Mouse (Mus musculus) olfactory bulb, adult 2 months (tissue): ENCODE measurements around the gene Klhl3.

Source experiments
- CTCF ChIP-seq: fragments of 200-500 bp; IDR thresholded peaks from 2 replicates; pipeline ENCODE4 v1.5.1; 2012; ENCODE audit warnings: low read depth, mild to moderate bottlenecking, low read length, moderate library complexity; ENCODE audit not compliant: insufficient read depth
- POLR2A ChIP-seq: fragments of 200-500 bp; IDR thresholded peaks from 2 replicates; pipeline ENCODE4 v1.6.1; 2012; ENCODE audit warnings: mild to moderate bottlenecking, low read depth, low read length, moderate library complexity; ENCODE audit not compliant: insufficient read depth

DNA sequence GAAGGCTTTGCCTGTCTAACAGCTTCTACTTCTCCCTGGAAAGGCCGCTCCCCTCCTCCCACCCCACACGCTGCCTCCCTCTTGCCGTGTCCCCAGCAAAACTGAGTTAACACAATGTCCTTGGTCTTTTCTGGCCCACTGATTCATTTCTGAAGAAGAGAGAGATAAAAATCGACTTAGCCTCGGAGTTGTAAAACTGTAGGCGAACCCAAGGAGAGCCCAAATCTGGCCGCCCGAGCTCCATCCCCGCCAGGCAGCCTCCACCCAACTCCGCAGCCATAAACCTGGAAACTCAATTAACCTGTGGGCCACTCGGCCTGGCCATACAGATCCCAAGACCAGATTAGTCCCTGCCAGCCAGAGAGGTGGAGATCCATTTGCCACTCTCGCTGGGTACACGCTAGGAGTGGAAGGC, 47.3 kb downstream of the Klhl3 start:
- TF ChIP-seq CTCF, result no peak
- TF ChIP-seq POLR2A, result no peak
